Mouse (Mus musculus) kidney, postnatal 4 days (tissue): ENCODE measurements around the gene Gm43720.
"Not testable (repeated sequence)": the region's sequence is repeated elsewhere in the genome, so short reads cannot be mapped to it uniquely, and the experiment has no call there.

Source experiments
- DNase-seq, 2 experiments: peaks; one replicate each; pipeline ENCODE4 v3.0.0; 2021; ENCODE audit warnings: mixed read lengths in 2 of 2

Gene Gm43720

GRCm38 (mm10) chr5:138262001-138262400 lies 17.8 kb downstream of the Gm43720 start:
- DNase-seq = no peak

- DNase-seq = no peak
These were observed 18.9 kb downstream of the Gm43720 start for GRCm38 (mm10) chr5:138260834-138261233.

- DNase-seq = no peak
These were observed 19.7 kb downstream of the Gm43720 start for GRCm38 (mm10) chr5:138260051-138260450.

DNA sequence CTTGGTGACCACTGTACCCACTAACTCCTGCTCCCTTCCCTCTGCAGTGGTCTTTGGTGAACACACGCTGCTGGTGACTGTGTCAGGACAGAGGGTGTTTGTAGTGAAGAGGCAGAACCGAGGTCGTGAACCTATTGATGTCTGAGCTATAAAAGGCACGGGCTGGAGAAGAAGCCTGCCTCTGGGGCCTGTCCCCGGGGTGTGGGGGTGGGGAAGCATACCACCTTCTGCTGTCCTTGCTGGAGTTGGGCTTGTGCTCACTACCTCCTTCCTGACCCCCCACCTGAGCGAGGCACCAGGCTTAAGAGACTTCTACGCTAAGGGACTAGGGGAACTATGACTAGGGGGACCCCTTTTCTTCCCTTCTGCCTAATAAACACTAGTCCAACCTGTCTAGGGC lies 20.8 kb downstream of the Gm43720 start:
- no peak for DNase-seq

DNA sequence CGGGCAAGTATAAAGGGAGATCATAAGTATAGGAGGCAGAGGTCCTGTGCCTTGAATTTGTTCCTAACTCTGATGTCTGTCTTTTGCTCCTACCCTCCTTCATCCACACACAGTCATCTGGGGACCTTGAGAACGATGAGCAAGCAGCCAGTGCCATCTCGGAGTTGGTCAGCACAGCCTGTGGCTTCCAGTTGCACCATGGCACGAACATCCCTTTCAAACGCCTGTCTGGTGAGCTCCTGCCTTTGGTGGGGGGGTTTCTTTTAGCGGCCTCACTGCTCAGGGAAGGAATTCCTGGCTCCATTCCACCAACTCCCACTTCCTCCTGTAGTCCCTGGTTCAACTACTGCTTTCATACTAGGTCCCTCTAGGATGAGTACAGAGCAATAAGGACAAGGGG lies 21.2 kb downstream of the Gm43720 start:
- no peak for DNase-seq

GRCm38 (mm10) chr5:138258078-138258477 lies 21.7 kb downstream of the Gm43720 start:
- DNase-seq = no peak

DNA sequence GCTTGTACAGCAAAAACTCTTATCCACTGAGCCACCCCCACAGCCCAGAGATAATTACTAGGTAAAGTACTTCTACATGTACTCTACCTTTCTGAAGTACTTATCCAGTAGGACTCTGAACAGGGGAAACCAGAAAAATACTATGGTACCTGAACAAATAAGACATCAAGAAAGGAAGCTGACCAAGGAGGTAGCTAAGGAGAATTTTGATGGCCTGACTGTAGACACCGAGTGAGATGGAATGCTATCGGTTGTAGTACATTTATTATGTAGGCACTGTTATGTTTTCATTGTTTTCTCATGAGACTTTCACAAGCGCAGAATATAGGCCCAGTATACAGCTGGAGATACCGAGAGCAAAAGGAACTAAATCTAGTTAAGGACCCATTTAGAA lies 22.2 kb downstream of the Gm43720 start:
- DNase-seq = no peak

DNA sequence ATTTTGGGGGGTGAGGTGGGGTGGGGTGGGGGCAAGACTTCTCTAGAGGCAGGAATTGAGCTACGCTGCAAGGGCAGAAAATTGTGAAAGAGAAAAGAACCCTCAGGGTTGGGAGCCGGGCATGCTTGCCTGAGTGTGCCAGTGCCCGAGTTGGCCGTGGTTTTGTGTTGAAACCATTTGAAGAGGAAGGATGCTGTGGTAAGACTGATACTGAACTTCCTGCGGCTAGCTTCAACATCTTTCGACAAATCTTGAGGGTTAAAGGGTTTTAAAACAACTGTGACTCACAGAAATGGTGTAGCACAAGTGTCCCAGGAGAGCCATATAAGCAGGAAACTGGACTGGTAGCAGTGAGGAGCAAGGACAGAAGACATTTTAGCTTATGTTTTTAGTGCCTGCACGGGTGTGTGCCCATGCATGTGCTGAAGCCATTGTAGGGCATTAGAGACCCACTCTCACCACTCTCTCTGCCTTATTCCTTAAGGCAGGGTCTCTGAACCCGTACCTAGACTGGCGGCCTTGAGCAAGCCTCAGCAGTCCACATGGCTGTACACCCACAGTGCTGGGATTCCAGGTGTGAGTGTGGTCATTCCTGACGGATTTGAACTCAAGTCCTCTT lies 22.7 kb downstream of the Gm43720 start:
- no peak for DNase-seq

- no peak for DNase-seq
These were observed 23.7 kb downstream of the Gm43720 start for GRCm38 (mm10) chr5:138256094-138256467.

DNA sequence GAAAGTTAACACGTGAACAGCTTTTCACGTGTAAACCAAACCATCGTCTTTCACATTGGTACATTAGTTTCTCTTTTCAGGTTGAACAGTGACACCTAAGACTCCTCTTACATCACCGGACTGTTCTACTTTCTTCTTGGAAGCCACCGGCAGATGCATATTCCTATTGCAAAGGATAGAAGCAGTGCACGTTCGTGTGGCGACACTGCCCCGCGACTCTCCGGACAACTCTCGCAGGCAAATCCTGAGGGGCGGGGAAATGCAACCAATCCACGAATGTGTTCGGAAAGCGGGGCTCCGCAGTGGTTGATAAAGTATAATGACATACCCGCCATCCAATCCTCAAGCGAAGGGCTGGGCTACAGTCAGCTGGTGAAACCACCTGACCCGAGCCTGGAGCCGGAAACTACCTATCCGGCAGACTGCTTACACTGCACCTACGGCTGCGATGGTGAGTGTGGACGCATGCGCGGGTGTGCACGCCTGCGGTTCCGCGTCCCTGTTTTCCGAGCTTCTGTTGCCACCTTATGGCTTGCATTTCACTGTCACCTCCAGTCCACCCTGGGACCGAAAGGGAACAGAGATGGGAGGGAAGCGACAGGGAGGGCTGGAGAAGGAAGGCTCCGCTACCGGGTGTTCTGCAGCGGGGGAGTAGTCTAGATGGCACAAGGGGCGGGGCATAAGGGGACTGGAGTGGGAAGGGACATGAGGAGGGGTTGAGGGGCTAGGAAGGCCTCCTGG lies 24.2 kb downstream of the Gm43720 start, which contains the start of gene Lamtor4:
Gene Lamtor4, plus strand, starts transcription at position 130 of the 741 bp plus-strand sequence.
- DNase-seq = peak; percentile 90 to 95

DNA sequence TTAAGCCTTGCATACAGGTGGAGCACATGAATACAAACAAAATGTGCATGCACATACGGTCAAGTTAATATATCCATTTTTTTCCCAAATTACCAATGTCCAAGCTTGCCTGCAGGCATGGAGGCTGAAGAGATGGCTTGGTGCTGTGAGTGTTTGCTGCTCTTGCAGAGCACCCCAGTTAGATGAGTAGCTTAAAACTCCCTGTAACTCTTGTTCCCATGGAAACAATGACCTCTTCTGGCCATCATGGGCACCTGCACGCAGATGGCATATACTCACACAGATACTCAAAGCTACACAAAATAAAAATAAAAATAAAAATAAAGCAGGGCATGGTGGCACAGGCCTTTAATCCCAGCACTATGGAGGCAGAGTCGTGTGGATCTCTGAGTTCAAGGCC lies 26.7 kb downstream of the Gm43720 start:
- DNase-seq = no peak

DNA sequence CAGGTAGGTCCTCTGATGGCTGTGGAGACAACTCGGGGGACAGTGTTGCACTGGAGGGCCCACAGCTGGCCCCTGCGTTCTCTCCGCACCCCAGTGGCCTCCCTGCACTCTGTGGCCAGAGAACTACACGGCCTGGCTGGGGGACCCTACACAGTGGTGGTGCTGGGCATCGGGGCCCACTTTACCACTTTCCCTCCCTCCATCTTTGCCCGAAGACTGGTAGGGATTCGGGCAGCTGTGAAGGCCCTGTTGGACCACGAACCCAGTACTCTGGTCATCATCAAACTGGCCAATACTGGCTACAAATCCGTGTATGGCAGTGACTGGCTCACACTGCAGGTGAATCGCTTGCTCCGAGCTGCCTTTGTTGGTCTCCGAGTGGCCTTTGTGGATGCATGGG lies 28.6 kb downstream of the Gm43720 start:
- DNase-seq = no peak

DNA sequence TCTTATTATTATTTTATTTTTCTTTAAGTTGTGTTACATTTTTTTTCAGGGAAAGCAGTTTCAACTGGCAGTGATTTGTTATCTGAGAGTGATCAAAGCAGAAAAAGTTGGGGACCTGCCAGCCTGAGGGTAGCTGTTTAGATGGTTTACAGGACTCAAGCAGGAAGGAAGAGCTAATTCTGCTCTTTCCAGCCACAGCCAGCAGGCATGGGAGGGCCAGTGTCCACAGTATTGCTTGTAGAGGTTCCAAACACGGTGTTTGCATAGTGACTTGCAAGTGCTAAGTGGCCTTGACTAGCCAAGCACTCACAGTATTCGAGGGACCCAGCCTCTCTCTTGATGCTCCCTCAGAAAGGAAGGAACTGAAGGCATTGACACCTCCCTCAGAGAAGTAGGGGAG lies 38.2 kb downstream of the Gm43720 start:
- no peak for DNase-seq

- DNase-seq = no peak
These were observed 45.5 kb downstream of the Gm43720 start for GRCm38 (mm10) chr5:138234224-138234623.

DNA sequence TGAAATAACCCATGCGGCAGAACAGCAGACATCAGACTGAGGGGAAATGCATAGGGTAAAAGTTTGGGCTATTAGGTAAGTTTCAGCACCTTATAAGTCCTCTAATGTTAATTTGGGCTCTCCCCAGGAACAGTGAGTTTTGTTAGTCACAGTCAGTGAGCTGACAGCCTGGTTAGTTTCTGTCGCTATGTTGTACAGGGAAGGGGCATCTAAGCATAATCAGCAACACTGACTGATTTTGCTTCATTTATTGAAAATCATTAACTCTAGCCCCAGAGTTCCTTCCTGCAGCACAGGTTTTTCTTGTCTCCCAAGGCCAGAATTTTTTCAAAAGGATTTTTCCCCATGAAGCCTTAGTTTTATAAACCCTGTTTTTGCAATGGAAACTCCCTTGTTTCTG lies 46.0 kb downstream of the Gm43720 start:
- no peak for DNase-seq

- no peak for DNase-seq
These were observed 50.2 kb downstream of the Gm43720 start for GRCm38 (mm10) chr5:138229511-138229910.

- peak; percentile 74 to 77 for DNase-seq
These were observed 51.7 kb downstream of the Gm43720 start for GRCm38 (mm10) chr5:138228026-138228425.

- no peak for DNase-seq
These were observed 52.4 kb downstream of the Gm43720 start for GRCm38 (mm10) chr5:138227367-138227766.

DNA sequence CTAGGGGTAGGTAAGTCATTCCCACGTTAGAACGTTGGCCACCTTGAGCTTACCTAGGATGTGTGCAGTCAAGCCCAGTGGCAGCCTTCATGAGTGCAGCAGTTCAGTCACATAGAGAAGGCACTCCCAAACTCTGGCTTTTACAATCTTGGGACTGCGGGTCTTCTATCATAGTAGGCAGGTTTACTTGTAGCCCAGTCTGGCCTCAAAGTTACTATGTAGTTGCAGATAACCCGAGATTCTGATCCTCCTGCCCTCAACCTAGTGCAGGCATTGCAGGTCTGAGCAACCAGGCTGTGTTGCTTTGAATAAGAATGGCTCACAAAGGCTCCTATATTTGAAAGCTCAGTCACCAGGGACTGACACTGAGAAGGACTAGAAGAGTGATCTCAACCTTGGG lies 53.3 kb downstream of the Gm43720 start:
- DNase-seq = no peak

DNA sequence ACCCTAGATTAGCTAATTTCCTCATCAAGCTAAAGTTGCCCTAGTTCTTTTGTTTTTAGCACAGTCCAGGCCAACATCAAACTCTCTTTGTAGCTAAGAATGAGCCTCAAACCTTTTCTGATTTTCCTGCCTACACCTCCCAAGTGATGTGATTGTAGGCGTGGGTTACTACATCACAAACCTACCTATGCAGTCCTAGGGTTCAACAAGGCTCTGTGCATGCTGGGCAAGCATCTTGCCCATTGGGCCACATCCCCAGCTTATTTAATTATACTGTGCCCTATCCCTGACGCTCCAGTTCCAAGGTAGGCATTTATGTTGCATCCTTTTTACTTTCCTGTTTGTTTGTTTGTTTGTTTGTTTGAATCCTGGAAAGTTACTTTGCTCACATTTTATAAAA lies 54.1 kb downstream of the Gm43720 start, which contains the start of gene Nxpe5:
Gene Nxpe5, plus strand, starts transcription at position 199 of the 400 bp plus-strand sequence.
- no peak for DNase-seq

GRCm38 (mm10) chr5:138223287-138223686 lies 56.5 kb downstream of the Gm43720 start:
- peak in 1 of 2 experiments; percentile 19 for DNase-seq

DNA sequence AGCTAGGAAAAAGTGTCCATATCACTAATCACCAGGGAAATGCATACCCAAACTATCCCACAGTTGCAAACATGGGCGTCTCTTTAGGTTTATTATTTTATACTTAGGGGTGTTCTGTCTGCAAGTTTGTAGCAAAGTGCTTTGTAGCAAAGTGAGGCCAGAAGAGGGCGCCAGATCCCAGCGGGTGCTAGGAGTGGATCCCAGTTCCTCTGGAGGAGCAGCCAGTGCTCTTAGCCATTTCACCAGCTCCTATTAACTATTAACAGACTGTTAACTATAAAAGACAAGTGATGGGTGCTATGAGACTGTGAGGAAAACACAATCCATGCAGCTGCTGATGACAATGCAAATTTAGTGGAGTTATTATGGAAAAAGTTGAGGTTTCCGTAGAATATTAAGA lies 57.6 kb downstream of the Gm43720 start:
- DNase-seq = peak; percentile 97 to 98

DNA sequence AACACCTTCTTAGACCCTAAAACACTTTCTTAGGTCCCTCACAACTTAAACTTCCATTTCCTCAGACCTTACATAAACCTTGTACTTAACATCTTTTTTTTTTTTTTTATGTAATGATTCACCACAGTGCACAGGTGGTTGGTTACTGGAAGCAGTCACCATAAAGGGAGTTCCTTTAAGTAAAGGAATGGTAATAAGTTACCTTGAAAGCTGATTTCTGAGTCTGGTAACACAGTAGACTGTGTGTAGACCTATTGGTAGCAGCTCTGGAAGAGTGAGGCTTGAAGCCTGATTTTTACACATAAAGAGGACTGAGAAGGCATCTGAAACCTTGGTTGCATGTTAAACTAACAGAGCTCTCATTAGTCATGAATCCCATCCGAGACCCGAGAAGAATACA lies 59.9 kb downstream of the Gm43720 start:
- no peak for DNase-seq

- not testable (repeated sequence) for DNase-seq
These were observed 63.1 kb downstream of the Gm43720 start for GRCm38 (mm10) chr5:138216632-138217031.
